Mouse (Mus musculus) B cell, adult 2 months (primary cell): Measurements from ENCODE around the gene Mpc1.

ENCODE experiments used
- DNase-seq, 2 experiments: peaks; one replicate each; pipeline ENCODE4 v3.0.0; 2022

Mpc1 gene

DNA sequence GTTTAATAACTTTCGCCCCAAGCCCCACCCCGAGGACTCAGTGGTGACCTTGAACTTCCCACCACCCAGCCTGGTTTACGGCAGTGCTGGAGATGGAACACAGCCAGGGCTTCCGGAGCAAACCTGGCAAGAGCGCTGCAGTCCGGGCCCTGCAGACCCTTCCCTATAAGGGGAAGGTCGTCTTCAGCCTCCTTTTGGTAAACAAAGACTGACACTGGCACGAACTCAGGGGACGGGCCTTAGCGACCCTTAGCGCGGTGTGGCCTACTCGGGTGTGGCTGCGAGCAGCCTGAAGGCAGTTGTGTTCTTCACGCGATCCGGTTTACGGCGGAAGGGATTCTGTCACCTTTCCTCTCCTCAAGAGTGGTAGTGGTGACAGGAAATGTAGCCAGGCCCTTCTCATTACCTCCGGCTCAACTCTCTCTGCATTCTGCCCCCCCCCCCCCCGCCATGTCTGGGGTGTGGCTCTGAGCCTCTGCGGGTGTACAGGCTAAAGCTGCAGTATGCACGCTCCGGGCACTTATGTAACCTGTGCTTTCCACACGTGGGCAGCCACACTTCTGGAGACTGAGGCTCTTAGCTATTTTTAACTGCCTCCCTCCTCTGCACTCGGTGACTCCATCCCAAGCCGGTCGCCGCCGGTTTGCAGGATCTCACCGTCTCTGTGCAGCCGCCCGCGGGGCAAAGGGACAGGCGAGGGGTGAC, at the start of gene Mpc1:
Gene Mpc1, plus strand, starts transcription at position 84 of the 705 bp plus-strand sequence.
- DNase-seq, result peak; percentile 56 to 61

DNA sequence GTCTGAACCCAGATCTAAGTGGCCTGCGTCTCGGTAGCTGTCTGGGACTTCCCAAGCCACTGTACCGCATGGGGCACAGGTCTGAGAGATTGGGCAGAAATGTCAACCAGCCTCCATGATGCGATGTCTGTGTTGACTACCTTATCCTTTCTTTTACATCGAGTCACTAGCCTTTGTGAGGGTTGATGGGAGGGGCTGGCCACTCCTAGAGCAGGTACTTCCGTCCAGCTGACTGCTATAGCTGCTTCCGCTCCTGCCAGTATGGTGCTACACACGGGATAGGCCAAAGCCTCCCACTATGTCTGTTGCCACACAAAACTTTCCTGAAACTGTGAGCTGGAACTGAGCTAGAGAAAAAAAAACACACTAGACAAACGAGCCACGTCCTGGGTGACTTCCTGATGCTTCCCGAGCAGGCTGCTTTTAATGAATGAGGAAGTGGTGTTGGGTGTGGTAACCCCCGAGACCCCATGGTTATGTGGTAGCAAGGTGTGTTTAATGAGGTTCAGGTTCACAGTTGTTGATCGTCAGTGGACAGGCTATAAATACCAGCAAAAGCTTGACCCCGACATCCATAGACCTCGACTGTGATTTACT, 49.0 kb upstream of the Mpc1 start:
- DNase-seq, result peak; percentile 55 to 61

DNA sequence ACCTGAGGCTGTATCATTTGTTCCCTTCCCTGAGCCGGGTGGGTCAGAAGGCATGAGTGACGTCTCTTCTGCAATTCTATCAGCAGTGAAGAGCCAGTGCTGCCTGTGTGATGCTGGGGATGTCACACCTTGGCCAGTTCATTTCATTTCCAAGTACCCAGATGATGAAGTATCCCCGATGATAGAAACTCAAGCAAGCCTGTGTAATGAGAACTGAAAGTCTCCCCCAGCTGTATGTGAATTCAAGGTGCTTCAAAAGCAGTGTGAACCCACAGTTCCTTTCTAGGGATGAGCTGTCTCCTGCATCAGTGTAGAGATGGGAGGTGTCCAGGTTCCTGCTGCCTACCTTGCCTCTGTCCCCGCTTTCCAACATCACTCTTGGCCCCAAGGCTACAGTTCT, 48.2 kb upstream of the Mpc1 start:
- peak in 1 of 2 experiments; percentile 31 for DNase-seq

DNA sequence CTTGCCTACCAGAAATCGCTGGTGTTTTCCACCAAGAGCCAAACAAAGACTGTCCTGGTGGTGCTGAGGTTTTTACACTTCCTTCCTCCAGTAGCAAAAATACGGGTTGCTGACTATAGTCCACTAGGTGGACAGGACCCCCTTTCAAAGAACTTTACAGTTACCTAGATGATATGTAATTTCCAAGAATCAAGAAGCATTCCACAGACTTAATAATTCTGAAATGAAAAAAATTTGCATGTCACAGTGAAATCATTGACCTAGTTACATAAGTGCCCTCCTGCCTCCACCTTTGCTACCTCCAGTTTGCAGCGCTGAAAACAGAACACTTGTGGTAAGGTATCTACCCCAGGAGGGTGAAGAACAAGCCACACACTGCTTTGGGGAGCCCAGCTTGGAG, 47.0 kb upstream of the Mpc1 start, which contains the start of gene Ccr6:
Gene Ccr6, plus strand, starts transcription at position 301 of the 400 bp plus-strand sequence.
- peak in 1 of 2 experiments; percentile 22 for DNase-seq

DNA sequence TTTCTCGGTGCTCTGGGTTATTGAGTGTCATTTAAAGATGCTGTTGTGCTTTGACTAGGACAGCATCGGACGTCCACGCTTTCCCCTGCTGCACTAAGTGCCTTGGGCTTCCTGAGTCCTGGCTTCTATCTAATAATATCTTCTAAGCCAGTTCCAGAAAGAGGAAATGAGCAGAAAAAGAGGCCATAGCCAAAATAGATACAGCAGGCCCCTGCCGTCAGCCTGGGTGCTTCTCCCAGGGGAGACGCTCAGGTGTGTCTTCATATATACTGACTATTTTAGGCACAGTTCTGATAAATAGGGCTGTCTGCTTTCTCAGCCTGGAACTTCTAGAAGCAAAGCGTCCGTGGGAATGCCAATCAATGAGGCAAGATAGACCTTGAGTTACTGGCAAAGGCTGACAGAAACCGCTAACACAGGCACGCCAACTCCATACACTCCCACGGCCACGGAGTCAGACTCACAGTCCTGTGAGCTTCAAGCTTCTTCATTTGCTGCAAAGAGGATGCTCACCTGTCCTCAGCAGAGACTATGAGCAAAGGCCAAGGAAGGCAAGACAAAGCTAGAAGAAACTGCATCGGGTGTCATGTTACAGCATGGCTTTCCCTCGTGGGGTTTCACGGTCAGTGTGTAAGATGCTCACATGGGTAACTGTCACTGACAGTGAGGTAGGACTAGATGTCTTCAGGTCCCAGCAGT, 44.5 kb upstream of the Mpc1 start:
- peak; percentile 76 to 77 for DNase-seq

DNA sequence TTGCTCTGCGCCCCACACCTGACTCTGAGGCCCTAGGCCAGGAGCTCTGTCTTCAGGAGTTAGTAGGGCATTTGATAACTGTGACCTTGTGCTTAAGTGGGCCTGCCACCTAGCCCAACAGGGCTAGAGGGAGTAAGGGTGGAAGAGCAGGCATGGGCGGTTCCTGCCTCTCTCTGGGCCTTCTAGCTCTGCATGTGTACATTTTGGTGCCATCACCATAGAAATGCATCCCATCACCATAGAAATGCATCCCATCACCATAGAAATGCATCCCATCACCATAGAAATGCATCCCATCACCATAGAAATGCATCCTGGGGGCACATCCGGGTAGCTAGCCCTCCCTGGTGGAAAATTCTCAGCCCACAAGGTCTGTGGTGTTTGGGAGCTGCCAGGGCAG, 43.1 kb upstream of the Mpc1 start:
- no peak for DNase-seq

DNA sequence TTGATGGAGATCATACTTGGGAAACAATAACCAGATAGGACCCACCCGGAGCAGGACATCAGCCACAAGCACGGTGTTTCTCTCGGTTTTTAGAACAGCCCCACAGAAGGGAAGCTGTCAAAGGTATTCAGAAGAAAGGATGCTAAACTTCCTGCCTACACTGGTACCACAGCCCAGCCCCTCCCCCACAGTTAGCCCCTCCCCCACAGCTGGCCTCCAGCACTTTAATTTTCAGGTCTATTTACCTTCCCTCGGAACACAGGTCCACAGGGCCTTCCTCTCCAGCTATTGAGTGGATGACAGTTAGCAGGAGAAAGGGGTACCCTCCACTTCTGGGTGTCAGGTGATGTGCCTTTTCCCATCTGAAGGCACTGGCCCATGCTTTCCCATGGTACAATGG, 42.2 kb upstream of the Mpc1 start:
- peak in 1 of 2 experiments; percentile 37 for DNase-seq

DNA sequence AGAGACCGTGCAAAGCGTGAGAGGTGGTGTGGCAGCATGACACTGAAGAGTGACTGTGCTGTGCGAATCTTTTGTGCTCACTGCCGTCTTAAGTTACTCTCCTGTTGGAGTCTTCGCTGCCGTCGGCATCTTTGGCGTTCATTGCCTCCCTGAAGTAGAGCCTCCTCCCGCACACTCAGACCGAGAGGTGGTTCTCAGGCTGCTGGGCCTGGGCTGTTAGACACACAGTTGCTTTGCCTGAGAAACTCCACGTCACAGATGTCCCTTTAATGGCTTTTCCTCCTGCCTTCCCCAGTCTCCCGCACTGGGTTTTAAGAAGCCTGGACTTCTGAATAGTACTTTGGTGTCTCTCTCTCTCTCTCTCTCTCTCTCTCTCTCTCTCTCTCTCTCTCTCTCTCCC, 41.1 kb upstream of the Mpc1 start:
- DNase-seq, result no peak

DNA sequence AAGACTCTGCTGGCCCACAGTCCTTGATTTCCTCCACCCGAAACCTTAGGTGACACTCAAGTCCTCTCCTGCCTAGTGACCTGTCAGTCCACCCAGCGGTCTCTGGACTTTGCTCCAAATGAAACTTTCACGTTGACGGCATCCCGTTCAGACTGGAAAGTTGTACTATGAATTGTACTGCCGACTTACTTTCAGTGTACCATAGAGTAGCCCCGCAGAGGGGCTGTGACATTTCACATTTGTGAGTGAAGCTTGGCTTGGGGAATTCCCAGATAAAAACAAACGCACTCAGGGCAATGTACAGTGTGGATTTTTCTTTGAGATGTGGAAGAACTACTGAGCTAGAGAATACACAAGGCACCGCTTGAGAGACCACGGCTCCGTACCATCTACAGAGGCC, 40.5 kb upstream of the Mpc1 start:
- DNase-seq, result no peak

DNA sequence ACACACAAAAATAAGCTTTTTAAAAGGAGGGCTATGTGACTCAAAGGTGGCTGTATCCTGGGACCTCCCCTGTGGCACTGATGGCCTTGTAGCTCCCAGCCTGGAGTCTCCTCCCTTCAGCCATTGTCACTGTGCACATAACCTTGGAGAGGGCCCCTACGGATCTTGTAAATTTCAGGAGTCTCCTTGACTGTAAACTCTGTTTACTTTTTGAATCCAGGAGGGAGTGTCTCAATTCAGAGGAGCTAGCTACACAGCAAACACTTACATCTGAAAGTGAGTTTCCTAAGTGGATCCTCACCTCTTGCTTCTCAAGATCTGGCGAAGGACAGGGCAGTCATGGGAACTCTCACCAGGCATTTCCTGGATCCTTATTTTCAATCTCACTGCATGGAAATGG, 38.6 kb upstream of the Mpc1 start:
- no peak for DNase-seq

DNA sequence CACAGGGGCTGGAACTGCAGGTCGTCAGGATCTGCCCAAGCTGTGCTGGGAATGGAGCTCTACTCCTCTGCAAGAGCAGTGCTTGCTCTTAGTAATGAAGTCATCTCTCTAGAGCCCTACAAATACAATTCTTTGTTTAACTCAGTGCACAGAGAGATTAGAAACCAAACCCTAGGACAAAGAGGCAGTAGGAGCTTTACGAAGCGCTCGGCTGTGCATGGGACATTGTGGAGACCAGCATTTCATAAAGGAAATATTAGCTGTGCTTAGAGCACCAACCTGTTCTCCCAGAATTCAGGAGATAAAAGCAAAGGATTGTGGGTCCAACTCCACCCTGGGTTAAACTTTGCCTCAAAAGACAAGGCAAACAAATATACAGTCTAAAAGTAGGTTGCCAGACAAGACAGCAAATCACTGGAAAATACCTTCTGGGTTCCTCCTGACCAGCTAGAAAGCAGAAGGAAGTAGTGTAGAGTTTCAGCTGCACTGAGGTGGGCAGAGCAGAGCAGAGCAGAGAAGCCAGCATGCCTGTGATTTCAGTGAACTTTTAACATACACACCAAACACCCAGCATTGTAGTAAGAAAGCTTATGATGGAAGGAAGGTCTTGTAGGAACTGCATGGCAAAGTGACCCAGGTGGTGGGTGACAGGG, 36.5 kb upstream of the Mpc1 start:
- peak; percentile 50 to 51 for DNase-seq

DNA sequence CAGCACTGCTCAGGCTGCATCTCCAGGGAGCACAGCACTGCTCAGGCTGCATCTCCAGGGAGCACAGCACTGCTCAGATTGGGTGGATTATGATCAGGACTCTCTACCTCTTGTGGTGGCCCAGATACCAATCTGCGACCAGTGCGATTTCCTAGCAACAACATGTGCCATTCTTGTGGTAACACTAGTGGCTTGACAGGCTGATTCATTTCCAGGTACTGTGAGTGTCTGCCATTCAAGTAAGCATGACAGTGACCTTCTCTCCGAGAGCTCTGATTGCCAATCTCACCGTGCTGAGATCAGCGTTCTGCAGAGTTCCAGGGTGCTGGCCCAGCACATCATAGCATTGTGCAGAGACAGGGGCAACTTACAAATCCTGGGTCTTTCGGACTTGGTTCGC, 31.0 kb upstream of the Mpc1 start:
- no peak for DNase-seq

DNA sequence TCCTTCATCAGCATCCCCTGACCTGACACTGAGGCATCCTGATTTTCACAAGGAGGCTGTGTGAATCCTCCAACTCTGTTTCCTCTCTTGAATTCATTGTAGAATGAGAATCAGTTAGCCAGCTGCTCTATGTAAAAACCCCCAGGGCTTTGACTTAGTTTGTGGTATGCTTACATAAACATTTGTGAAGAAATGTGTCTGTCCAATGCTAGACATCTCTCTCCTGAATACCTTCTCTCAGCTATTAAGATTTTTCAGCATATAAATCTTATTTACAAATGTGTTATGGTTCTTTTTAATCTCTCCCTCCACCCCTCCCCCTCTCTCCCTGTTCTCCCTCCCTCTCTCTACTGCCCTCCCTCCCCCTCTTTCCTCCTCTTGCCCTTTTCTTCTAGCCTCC, 28.4 kb upstream of the Mpc1 start:
- DNase-seq, result no peak

DNA sequence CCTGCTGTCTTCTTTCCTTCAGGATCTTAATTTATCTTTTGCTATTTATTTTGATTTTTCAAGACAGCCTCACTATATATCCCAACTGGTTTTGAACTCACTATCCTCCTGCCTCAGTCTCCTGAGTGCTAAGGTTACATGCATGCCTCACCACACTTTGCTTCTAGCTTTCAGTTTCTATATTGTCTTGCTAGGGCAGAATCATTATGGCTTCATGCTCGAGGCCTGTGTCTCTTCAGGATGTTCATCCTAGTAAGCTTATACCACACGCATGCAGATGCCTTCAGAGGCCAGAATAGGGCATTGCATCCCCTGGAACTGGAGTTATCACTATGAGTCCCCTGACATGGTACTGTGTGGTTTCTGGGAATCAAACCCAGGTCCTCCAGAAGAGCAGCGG, 27.8 kb upstream of the Mpc1 start:
- DNase-seq, result no peak

DNA sequence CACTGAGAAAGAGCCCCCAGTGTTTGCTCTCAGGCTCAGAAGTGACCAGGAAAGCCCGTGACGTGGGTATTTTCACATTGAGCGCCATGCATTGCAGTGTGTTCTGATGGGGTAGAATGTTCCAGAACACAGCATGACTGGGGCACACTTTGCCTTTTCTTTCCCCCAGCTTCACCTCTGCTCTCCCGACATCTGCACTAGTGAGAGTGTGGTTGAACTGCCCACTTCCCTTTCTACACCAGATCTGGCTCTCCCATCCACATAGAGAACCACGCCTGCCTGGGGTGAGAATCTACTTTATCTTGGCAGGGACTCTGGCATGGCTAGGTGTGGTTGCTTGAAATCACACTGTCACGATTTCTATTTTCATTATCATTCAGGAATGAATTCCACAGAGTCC, 27.1 kb upstream of the Mpc1 start:
- peak in 1 of 2 experiments; percentile 38 for DNase-seq

DNA sequence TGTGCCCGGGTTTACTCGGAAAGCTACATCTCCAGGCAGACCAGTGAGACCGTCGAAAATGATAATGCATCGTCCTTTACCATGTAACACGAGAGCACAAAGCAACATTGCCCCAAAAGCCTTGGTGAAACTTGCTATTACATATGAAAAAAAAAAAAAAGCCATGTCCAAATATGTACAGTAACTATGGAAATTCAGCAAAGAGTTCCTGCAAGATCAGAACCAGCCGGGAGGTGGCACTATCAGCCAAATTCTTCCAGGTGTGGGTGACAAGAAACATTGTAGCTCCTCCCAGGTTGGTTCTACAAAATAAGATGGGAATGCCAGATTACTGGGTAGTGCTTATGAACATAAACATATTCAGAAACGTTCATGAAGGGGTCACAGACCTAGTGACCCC, 25.7 kb upstream of the Mpc1 start:
- peak in 1 of 2 experiments; percentile 44 for DNase-seq

DNA sequence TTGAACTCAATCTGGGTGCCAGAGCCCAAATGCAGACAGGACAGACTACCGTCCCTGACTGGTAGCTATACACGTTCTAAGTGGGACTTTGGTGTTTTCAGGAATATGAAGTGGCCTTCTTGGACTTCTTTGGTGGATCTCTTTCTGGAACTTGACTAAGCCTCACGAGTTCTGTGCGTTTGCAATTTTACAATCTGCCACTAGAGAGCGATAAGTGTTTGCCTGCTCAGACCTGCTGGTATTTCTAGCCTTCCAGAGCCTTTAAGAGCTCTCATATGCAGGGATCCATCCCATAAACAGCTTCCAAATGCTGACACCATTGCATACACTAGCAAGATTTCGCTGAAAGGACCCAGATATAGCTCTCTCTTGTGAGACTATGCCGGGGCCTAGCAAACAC, 18.1 kb upstream of the Mpc1 start:
- peak; percentile 49 to 54 for DNase-seq

DNA sequence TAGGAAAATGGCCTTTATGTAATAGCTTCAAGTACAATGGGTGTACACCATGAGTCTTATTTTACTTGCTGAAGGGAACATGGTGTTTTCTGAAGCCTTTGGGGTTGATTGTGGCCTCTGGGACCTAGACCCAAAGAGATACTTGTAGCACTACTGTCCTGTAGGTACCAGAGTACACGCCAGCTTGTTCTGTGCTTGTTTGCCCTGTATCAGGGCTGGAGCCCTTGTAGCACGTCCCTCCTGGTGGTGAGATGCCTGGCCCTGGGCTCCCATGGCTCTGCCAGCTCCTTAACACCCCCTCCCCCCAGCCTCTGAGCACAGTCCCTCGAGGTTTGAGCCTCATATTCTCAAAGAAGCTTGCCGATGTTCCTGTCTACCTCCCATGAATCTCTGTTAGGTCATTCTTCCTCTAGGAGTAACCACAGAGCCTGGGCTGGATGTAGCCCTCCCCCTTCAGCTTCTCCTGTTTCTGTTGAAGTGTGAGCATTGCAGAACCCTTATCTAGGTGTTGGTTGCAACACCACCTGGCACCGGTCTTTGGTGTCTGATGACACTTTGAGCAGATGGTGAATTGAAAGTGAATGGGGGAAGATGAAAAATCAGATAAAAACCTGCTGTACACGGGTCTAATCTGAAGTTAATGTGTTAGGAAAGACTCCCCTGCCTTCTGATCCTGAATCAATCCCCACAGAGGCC, 10.5 kb upstream of the Mpc1 start:
- DNase-seq, result no peak

DNA sequence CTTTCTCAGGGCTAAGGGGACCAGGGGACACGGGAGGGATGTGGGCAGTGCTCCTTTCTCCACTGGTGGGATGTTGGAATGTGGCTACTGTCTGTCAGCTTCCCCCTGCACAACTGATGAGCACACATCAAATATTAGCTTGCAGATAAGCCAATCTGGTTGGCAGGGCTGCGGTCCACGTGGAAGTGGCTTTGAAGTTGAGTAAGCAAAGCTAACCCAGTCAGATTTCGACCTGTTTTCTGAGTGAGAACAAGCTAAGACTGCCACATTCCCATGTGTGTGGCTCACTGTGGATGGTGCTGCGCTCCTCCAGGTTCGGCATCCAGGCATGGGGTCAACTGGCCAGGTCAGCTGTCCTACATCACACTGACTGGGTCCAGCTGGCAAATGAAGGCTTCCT, 9.8 kb upstream of the Mpc1 start:
- no peak for DNase-seq

DNA sequence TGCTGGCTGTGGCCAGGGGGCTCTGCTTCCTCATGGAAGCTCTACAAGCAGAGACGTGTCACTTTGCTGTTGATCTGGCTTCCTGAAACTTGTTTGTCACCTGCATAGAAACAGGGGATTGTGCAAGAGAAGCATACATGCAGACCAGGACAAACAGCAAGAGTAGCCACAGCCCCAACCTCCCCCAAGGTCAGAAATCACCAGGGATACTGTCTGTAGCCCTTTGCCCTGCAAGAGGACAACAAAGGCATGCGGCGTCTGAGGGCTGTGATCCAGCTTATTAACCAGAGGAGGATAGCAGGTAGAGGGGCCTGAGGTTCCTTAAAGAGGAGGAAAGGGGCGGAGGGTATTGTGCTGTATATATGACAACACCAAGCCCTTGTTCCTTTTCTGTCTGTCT, 6.6 kb upstream of the Mpc1 start:
- no peak for DNase-seq

DNA sequence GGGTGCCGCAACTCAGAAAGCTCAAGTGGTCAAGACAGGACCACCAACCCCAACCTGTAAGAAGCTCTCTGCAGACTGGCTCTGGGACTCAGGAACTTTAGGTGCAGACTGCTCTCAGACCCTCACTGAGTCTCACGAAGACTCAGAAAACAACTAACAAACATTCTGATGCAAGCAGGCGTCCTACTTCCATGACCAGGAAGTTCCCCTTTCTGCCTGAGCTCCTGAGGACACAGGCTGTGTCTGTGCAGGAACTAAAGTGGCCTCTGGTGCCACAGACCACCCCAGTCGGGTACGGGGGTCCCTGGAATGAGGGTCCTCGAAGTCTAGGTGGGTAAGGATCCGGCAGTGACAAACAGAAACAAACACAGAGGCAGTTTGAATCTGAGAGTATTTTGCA, 6.0 kb upstream of the Mpc1 start:
- DNase-seq, result no peak

DNA sequence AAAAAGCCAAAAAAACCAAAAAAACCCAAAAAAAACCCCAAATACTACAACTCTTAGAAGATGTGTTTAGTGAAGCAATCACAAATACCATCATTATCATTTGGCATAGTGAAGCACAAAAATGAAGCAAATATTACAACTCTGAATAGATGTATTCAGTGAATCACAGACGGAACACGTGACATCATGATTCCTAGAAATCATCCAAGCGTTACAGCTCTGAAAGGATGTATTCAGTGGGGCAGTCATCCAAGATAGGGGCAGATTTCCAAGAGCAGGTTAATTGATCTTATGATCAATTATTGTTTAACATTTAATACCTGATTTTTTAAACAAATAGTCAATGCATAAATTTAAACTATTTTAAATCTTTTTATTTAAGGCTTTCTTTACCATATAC, 5.4 kb upstream of the Mpc1 start:
- DNase-seq, result no peak

DNA sequence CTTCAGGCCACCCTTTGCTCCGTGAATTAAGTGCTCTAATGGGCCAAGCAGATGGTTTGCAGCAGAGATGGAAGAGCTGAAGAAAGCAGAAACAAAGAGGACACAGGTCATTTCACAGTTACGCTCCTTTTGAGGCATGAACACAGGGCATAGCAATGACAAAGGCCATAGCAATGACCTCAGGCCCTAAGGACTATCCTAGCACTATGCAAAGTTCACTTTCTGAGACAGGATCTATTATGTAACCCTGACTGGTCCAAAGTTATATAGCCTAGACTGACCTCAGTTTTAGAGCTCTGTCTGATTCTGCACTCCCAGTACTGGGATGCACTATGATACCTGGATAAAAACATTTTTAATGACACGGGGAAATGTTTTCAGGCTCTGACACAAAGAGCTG, 4.3 kb upstream of the Mpc1 start:
- no peak for DNase-seq
